Mouse (Mus musculus) activated CD4-positive, CD25-positive, alpha-beta regulatory T cell, adult 4 months (primary cell): ENCODE measurements around the gene Slc34a2. TPM values are rescaled to one million over a fixed set of nuclear protein-coding genes. Genes with fewer than 3 reads are reported as not detected.

Experiments used
- ATAC-seq: one replicate; pipeline ENCODE4 v1.8.0; 2017
- polyA plus RNA-seq, 2 experiments: library from polyadenylated mRNA; unstranded; fragments of 100-300 nt; shearing (Covaris generic); gene quantifications; one replicate each; pipeline ENCODE4 v1.2.1; 2017

The Slc34a2 gene
- polyA plus RNA-seq, 2 experiments from 2014 or later, result not detected

GRCm38 (mm10) chr5:53031346-53031745 lies 6.5 kb upstream of the Slc34a2 start:
- no peak for ATAC-seq

- no peak for ATAC-seq
These were observed 4.3 kb downstream of the Slc34a2 start for GRCm38 (mm10) chr5:53042034-53042748.

- ATAC-seq, result no peak
These were observed 5.0 kb downstream of the Slc34a2 start for GRCm38 (mm10) chr5:53042771-53043371.

- no peak for ATAC-seq
These were observed 5.8 kb downstream of the Slc34a2 start for GRCm38 (mm10) chr5:53043716-53044115.

- no peak for ATAC-seq
These were observed 10.1 kb downstream of the Slc34a2 start for GRCm38 (mm10) chr5:53047951-53048350.

GRCm38 (mm10) chr5:53048599-53048998 lies 10.7 kb downstream of the Slc34a2 start:
- no peak for ATAC-seq

- ATAC-seq, result no peak
These were observed 11.2 kb downstream of the Slc34a2 start for GRCm38 (mm10) chr5:53049046-53049445.

- ATAC-seq, result no peak
These were observed 13.1 kb downstream of the Slc34a2 start for GRCm38 (mm10) chr5:53050963-53051362.

- ATAC-seq, result no peak
These were observed 15.4 kb downstream of the Slc34a2 start for GRCm38 (mm10) chr5:53053246-53053645.

- no peak for ATAC-seq
These were observed 23.8 kb downstream of the Slc34a2 start for GRCm38 (mm10) chr5:53061532-53062130.

GRCm38 (mm10) chr5:53074553-53074952 lies 36.7 kb downstream of the Slc34a2 start:
- ATAC-seq, result no peak

GRCm38 (mm10) chr5:53078453-53078852 lies 40.6 kb downstream of the Slc34a2 start:
- no peak for ATAC-seq

GRCm38 (mm10) chr5:53087452-53087851 lies 49.6 kb downstream of the Slc34a2 start:
- ATAC-seq, result no peak

- no peak for ATAC-seq
These were observed 53.5 kb downstream of the Slc34a2 start for GRCm38 (mm10) chr5:53091331-53091730.

- no peak for ATAC-seq
These were observed 64.1 kb downstream of the Slc34a2 start for GRCm38 (mm10) chr5:53101848-53102473.

- ATAC-seq, result no peak
These were observed 66.4 kb downstream of the Slc34a2 start for GRCm38 (mm10) chr5:53104177-53104855.

- ATAC-seq, result no peak
These were observed 67.8 kb downstream of the Slc34a2 start for GRCm38 (mm10) chr5:53105716-53106115.

- ATAC-seq, result no peak
These were observed 68.2 kb downstream of the Slc34a2 start for GRCm38 (mm10) chr5:53106125-53106524.

GRCm38 (mm10) chr5:53106731-53107130 lies 68.8 kb downstream of the Slc34a2 start:
- ATAC-seq, result no peak

GRCm38 (mm10) chr5:53108026-53108425 lies 70.1 kb downstream of the Slc34a2 start:
- ATAC-seq, result no peak

GRCm38 (mm10) chr5:53108668-53109067 lies 70.8 kb downstream of the Slc34a2 start:
- no peak for ATAC-seq

GRCm38 (mm10) chr5:53110225-53110624 lies 72.3 kb downstream of the Slc34a2 start:
- no peak for ATAC-seq

GRCm38 (mm10) chr5:53111036-53111435 lies 73.2 kb downstream of the Slc34a2 start:
- ATAC-seq, result no peak
